Mouse (Mus musculus) ES-E14 (cell line): ENCODE measurements around the gene Kcnd3. TPM values are rescaled to one million over a fixed set of nuclear protein-coding genes. Genes with fewer than 3 reads are reported as not detected.

Source experiments
- DNase-seq: peaks from one replicate; pipeline ENCODE4 v3.0.0-alpha.2; 2013; ENCODE audit warnings: low read depth, low spot score
- H3K27ac ChIP-seq: 2 replicates; pipeline ENCODE4 v1.5.1; 2012; ENCODE audit warnings: low read depth, mild to moderate bottlenecking, low read length, moderate library complexity, mixed read lengths; ENCODE audit not compliant: poor library complexity, insufficient read depth, severe bottlenecking
- H3K36me3 ChIP-seq: 2 replicates; pipeline ENCODE4 v1.6.1; 2012; ENCODE audit warnings: mild to moderate bottlenecking, low read length, moderate library complexity, mixed read lengths; ENCODE audit not compliant: control insufficient read depth, poor library complexity, insufficient read depth, severe bottlenecking
- H3K4me1 ChIP-seq, 2 experiments: fragments of 150-350 bp in 1 of 2; sonication (generic) in 1 of 2; 2 replicates each; pipeline ENCODE4 v1.6.1; 2012; ENCODE audit warnings: low read length in 2 of 2, mild to moderate bottlenecking in 1 of 2, mixed read lengths in 1 of 2; ENCODE audit not compliant: control insufficient read depth in 2 of 2, insufficient read depth in 2 of 2, poor library complexity in 1 of 2
- H3K4me3 ChIP-seq, 2 experiments: fragments of 150-350 bp in 1 of 2; sonication (generic) in 1 of 2; 2 replicates each; pipeline ENCODE4 v1.5.1; 2012; ENCODE audit warnings: low read length in 2 of 2, low read depth in 1 of 2, mild to moderate bottlenecking in 1 of 2, mixed read lengths in 1 of 2; ENCODE audit not compliant: insufficient read depth in 1 of 2, poor library complexity in 1 of 2, severe bottlenecking in 1 of 2
- H3K9ac ChIP-seq: 2 replicates; pipeline ENCODE4 v1.6.1; 2012; ENCODE audit warnings: low read depth, mild to moderate bottlenecking, low read length, mixed read lengths; ENCODE audit not compliant: poor library complexity, insufficient read depth, severe bottlenecking
- H3K9me3 ChIP-seq: fragments of 150-350 bp; sonication (generic); 2 replicates; pipeline ENCODE4 v1.6.1; 2012; ENCODE audit warnings: low read depth, mild to moderate bottlenecking, low read length; ENCODE audit not compliant: control insufficient read depth, insufficient read depth
- CHD2 ChIP-seq: IDR thresholded peaks from 2 replicates; pipeline ENCODE4 v1.6.1; 2014; ENCODE audit warnings: mild to moderate bottlenecking, low read depth, low read length, inconsistent platforms
- HCFC1 ChIP-seq: IDR thresholded peaks from 2 replicates; pipeline ENCODE4 v1.6.1; 2012; ENCODE audit warnings: low read length, inconsistent platforms, borderline replicate concordance; ENCODE audit not compliant: insufficient read depth
- MAFK ChIP-seq: IDR thresholded peaks from 2 replicates; pipeline ENCODE4 v1.6.1; 2014; ENCODE audit warnings: mild to moderate bottlenecking, low read depth, low read length, inconsistent platforms; ENCODE audit not compliant: insufficient read depth
- ZC3H11A ChIP-seq: IDR thresholded peaks from 2 replicates; pipeline ENCODE4 v1.6.1; 2012; ENCODE audit warnings: low read depth, mild to moderate bottlenecking, inconsistent platforms, low read length, borderline replicate concordance
- ZNF384 ChIP-seq: IDR thresholded peaks from 2 replicates; pipeline ENCODE4 v1.6.1; 2012; ENCODE audit warnings: low read depth, low read length, inconsistent platforms
- in situ Hi-C, 2 experiments: fragments of 600-800 bp; cut with MboI; formaldehyde crosslinking; loops; one replicate each; pipeline ENCODE4 v1.15.1; 2025; ENCODE audit warnings: low sequenced_read_pairs in 2 of 2, inconsistent platforms in 1 of 2; ENCODE audit not compliant: unreplicated experiment in 2 of 2
- total RNA-seq: library from RNA; depleted of rRNA; stranded (reverse); fragments of 300-350 nt; gene quantifications from 2 replicates; pipeline ENCODE4 v1.2.3, GENCODE M21; 2012

Gene Kcnd3
- total RNA-seq, 1 experiment, result 0.04 TPM

- Histone ChIP-seq H3K27ac (no peak overlapping the region), H3K4me3 (no peak overlapping the region), H3K36me3 (no peaks in the 10 kb centered on the region), H3K4me1 (no peaks in the 10 kb centered on the region), H3K9ac (no peak overlapping the region), H3K9me3 (no peaks in the 10 kb centered on the region)
- TF ChIP-seq CHD2 (no peak), MAFK (no peak), ZC3H11A (no peak), HCFC1 (no peak), ZNF384 (no peak)
- in situ Hi-C loops, result no loop called here
- no peak for DNase-seq
Observed at GRCm38 (mm10) chr3:105581119-105581518, 129.0 kb downstream of the Kcnd3 start.

- Histone ChIP-seq H3K9ac (no peak overlapping the region), H3K36me3 (no peaks in the 10 kb centered on the region), H3K4me1 (no peaks in the 10 kb centered on the region), H3K4me3 (no peak overlapping the region), H3K27ac (no peak overlapping the region), H3K9me3 (no peaks in the 10 kb centered on the region)
- TF ChIP-seq ZNF384 (no peak), ZC3H11A (no peak), CHD2 (no peak), HCFC1 (no peak), MAFK (no peak)
- in situ Hi-C loops, result no loop called here
- no peak for DNase-seq
Observed at GRCm38 (mm10) chr3:105585734-105586159, 133.6 kb downstream of the Kcnd3 start.

- Histone ChIP-seq H3K4me3 (no peak overlapping the region), H3K27ac (no peak overlapping the region), H3K36me3 (no peaks in the 10 kb centered on the region), H3K4me1 (no peaks in the 10 kb centered on the region), H3K9me3 (no peaks in the 10 kb centered on the region), H3K9ac (no peak overlapping the region)
- DNase-seq, result no peak
- in situ Hi-C loops, result no loop called here
- TF ChIP-seq MAFK (no peak), ZC3H11A (no peak), HCFC1 (no peak), CHD2 (no peak), ZNF384 (no peak)
Observed at GRCm38 (mm10) chr3:105590056-105590672, 138.0 kb downstream of the Kcnd3 start.

GRCm38 (mm10) chr3:105591766-105592165 is 139.6 kb downstream of the Kcnd3 start:
- in situ Hi-C loops, result no loop called here
- no peak for DNase-seq
- no peaks in the 10 kb centered on the region for H3K9me3 ChIP-seq
- H3K4me3 ChIP-seq, result no peak overlapping the region
- no peaks in the 10 kb centered on the region for H3K36me3 ChIP-seq
- no peak for TF ChIP-seq MAFK
- TF ChIP-seq ZNF384, result no peak
- TF ChIP-seq CHD2, result no peak
- no peak for TF ChIP-seq ZC3H11A
- TF ChIP-seq HCFC1, result no peak
- no peak overlapping the region for H3K27ac ChIP-seq
- no peak overlapping the region for H3K9ac ChIP-seq
- no peaks in the 10 kb centered on the region for H3K4me1 ChIP-seq

GRCm38 (mm10) chr3:105592246-105592645 is 140.1 kb downstream of the Kcnd3 start:
- H3K9me3 ChIP-seq, result no peaks in the 10 kb centered on the region
- no peak for TF ChIP-seq CHD2
- no peak for TF ChIP-seq ZC3H11A
- no peak for TF ChIP-seq HCFC1
- no peak for TF ChIP-seq MAFK
- no peak for TF ChIP-seq ZNF384
- DNase-seq, result no peak
- H3K9ac ChIP-seq, result no peak overlapping the region
- no peaks in the 10 kb centered on the region for H3K4me1 ChIP-seq
- no peaks in the 10 kb centered on the region for H3K36me3 ChIP-seq
- H3K4me3 ChIP-seq, result no peak overlapping the region
- in situ Hi-C loops, result no loop called here
- no peak overlapping the region for H3K27ac ChIP-seq
